Mouse (Mus musculus) CH12F3 (cell line): ENCODE results near the gene Zc3h4.

Source experiments
- in situ Hi-C: fragments of 300-500 bp; cut with MboI; formaldehyde crosslinking; loops from 2 replicates; pipeline ENCODE4 v1.14.3; 2020; ENCODE audit warnings: low sequenced_read_pairs

Gene Zc3h4

GRCm38 (mm10) chr7:16475764-16476599 lies 75.3 kb downstream of the Zc3h4 start:
- in situ Hi-C loops: no loop called here

DNA sequence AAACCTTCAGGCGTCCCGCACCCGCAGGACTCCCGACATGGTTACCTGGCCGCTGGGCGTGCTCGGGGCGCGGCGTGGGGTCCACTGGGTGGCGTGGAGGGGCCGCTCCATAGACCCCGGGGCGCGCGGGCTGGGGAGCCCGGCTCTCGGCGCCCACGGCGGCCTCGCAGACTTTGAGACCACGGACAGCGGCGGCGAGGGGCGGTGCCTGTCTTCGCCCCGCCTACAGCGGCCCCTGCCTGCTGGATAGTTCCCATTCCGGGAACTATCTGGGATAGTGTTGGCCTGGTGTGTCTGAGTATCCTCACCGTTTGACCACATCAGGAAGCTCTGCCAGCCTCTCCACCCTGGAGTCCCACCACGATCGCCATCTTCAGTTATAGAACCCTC lies 75.9 kb downstream of the Zc3h4 start:
- in situ Hi-C loops: no loop called here

DNA sequence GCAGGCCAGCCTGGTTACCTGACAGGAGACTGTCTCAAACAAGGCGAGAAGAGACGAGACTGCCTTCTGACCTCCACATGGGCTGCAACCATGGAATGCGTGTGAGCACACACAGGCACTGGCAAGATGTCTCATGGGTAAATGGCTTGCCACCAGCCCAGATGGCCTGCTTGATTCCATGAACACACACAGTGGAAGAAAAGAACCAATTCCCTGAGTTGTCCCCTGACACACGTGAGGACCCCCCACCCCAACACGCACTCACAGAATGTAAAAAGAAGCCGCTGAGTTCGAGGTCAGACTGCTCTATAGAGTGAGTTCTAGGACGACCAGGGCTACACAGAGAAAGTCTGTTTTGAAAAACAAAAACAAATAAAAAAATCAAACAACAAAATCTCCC lies 76.9 kb downstream of the Zc3h4 start, which contains the start of gene Npas1:
Npas1 (minus strand) TSS at position 101 of the 400 bp plus-strand sequence.
- in situ Hi-C loops: no loop called here
